Mouse (Mus musculus): ENCODE data around the gene Zfp706. TPM values are rescaled to one million over a fixed set of nuclear protein-coding genes. Genes with fewer than 3 reads are reported as not detected.

Zfp706 gene
- polyA plus RNA-seq, 1 experiment from 2014 or later: 433 TPM

DNA sequence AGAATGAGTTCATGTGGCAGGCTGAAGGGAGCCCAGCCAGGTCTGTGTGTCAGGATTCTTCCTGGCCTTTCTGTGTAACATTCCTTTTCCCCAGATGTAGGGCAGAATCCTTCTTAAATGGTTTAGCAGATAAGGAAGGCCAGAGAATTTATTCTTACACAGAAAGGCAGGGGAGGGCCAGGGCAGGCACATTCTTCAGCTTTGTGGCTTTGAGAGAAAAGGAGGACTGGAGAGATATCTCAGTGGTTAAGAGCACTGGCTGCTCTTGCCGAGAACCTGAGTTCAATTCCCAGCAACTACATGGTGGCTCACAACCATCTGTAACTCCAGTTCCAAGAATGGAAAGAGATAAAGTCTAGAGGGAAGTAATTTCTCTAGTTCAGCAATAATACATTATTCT is 31.1 kb upstream of the Zfp706 start:
- H3K27ac ChIP-seq (ENCODE audit: low read depth, low read length): no peak overlapping the region
- WGBS: 65% methylated on average over 1 of the region's 1 CpGs
- no peak overlapping the region for H3K9ac ChIP-seq (ENCODE audit: low read depth, low read length)
- H3K27me3 ChIP-seq (replicated peaks; ENCODE audit: control insufficient read depth, insufficient read depth, low read length): no peaks in the 10 kb centered on the region
- peaks cover 6% of the 10 kb centered on the region; the same call in 1 of the 2 replicates for H3K4me1 ChIP-seq (ENCODE audit: control insufficient read depth, insufficient read depth, low read depth, low read length)
- no peak overlapping the region for H3K4me2 ChIP-seq (ENCODE audit: low read length)
- no peak overlapping the region for H3K4me3 ChIP-seq (ENCODE audit: low read length)
- H3K9me3 ChIP-seq (ENCODE audit: control insufficient read depth, low read length): no peaks in the 10 kb centered on the region
- ATAC-seq: no peak
- no peaks in the 10 kb centered on the region for H3K36me3 ChIP-seq (ENCODE audit: control insufficient read depth, insufficient read depth, low read length)

DNA sequence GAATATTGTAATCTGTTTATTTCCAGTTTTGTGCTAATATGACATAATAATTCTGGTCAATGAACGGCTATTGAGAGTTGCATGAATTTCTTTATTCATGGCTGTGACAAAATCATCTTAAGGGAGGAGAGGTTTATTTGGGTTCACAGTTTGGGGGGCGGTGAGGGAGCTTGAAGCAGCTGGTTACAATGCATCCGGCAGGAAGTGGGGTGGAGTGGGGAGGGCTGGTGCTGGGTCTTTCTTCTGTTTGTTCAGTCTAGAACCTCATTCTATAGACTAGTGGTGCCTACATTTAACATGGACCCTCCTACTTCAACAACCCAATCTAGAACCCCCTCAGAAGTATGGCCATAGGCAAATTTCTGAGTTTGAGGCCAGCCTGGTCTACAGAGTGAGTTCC is 30.1 kb upstream of the Zfp706 start:
- no peak for ATAC-seq
- no peak overlapping the region for H3K9ac ChIP-seq (ENCODE audit: low read depth, low read length)
- WGBS: 88% methylated on average over 3 of the region's 3 CpGs
- no peak overlapping the region for H3K27ac ChIP-seq (ENCODE audit: low read depth, low read length)
- no peaks in the 10 kb centered on the region for H3K36me3 ChIP-seq (ENCODE audit: control insufficient read depth, insufficient read depth, low read length)
- H3K9me3 ChIP-seq (ENCODE audit: control insufficient read depth, low read length): no peaks in the 10 kb centered on the region
- no peak overlapping the region for H3K4me2 ChIP-seq (ENCODE audit: low read length)
- H3K4me1 ChIP-seq (ENCODE audit: control insufficient read depth, insufficient read depth, low read depth, low read length): peaks cover 4% of the 10 kb centered on the region; the same call in 1 of the 2 replicates
- no peak overlapping the region for H3K4me3 ChIP-seq (ENCODE audit: low read length)
- H3K27me3 ChIP-seq (replicated peaks; ENCODE audit: control insufficient read depth, insufficient read depth, low read length): no peaks in the 10 kb centered on the region

DNA sequence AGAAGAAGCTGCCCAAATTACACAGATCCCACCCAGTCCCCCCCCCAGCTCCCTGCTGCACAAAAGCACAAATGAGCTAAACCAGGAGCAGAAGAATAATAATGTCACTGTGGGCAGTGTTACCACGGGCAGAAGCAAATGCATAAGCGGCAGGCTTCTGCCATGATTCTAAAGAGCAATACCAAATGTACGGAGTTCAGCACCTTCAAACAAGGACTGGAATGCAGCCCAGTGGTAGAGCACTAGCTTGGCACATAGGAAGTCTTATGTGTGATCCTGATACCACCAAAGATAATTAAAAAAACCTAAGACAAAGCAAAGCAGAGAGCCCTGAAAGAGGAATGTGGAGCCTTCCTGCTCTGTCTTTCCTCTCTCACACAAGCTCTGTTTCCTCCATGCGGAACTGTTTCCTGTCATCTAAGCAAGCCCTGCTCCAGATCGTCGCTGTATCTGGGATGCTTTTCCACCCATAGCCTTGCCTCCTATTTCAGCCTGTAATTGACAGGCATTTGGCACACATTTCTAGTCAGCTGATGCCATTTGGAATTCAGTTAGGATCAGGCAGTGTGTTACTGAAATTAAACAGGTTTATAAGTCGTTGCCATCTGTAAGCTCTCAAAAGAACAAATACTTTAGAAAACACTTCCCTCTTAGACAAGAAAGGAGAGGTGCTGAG is 29.0 kb upstream of the Zfp706 start:
- peak; percentile 50; the same call in 1 of the 2 replicates for ATAC-seq
- 45% methylated on average over 7 of the region's 7 CpGs for WGBS
- Histone ChIP-seq H3K9me3 (ENCODE audit: control insufficient read depth, low read length) (no peaks in the 10 kb centered on the region), H3K4me3 (ENCODE audit: low read length) (no peak overlapping the region), H3K27ac (ENCODE audit: low read depth, low read length) (no peak overlapping the region), H3K36me3 (ENCODE audit: control insufficient read depth, insufficient read depth, low read length) (no peaks in the 10 kb centered on the region), H3K4me1 (ENCODE audit: control insufficient read depth, insufficient read depth, low read depth, low read length) (no peaks in the 10 kb centered on the region; the same call in 1 of the 2 replicates), H3K27me3 (replicated peaks; ENCODE audit: control insufficient read depth, insufficient read depth, low read length) (no peaks in the 10 kb centered on the region), H3K9ac (ENCODE audit: low read depth, low read length) (no peak overlapping the region), H3K4me2 (ENCODE audit: low read length) (no peak overlapping the region)

DNA sequence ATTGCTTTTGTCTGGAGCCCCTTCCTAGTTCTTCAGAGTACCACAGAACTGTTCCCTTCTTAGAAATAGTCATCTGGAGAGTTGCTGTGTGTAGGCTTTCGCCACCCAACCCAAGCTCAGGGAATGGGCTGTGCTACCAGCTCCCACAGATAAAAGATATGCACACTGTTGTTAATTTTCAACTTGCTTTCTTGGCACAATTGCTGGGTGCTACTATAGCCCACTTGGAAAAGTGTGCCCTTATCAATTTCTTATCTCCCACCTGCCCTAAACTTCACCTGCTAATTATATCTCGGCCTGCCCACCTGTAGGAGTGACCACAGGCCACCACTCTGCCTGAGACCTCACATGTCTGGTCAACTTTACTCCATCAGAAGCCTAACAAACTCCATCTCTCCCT is 26.6 kb upstream of the Zfp706 start:
- no peak for ATAC-seq
- Histone ChIP-seq H3K9me3 (ENCODE audit: control insufficient read depth, low read length) (no peaks in the 10 kb centered on the region), H3K9ac (ENCODE audit: low read depth, low read length) (no peak overlapping the region), H3K27ac (ENCODE audit: low read depth, low read length) (no peak overlapping the region), H3K27me3 (replicated peaks; ENCODE audit: control insufficient read depth, insufficient read depth, low read length) (no peaks in the 10 kb centered on the region), H3K36me3 (ENCODE audit: control insufficient read depth, insufficient read depth, low read length) (no peaks in the 10 kb centered on the region), H3K4me3 (ENCODE audit: low read length) (no peak overlapping the region), H3K4me2 (ENCODE audit: low read length) (no peak overlapping the region), H3K4me1 (ENCODE audit: control insufficient read depth, insufficient read depth, low read depth, low read length) (no peaks in the 10 kb centered on the region; the same call in 1 of the 2 replicates)
- 88% methylated on average over 2 of the region's 2 CpGs for WGBS

DNA sequence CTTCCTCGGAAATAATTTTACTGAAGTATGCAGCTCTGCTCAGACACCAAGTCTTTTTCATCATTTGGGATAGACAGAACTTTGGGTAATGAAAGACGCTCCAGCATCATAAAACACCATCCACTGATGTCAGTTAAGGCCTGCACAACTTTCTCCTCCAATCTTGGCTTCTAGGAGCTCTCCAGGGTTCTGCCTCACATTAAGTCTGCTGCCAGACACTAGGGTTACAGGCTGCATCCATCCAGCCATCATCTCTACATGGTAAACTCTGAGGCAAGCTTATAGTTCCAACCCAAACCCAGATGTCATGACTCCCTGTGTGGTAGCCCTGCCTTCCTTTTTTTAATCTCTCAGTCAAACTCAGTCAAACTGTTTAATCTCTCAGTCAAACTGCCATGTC is 25.9 kb upstream of the Zfp706 start:
- Histone ChIP-seq H3K4me2 (ENCODE audit: low read length) (no peak overlapping the region), H3K36me3 (ENCODE audit: control insufficient read depth, insufficient read depth, low read length) (no peaks in the 10 kb centered on the region), H3K9me3 (ENCODE audit: control insufficient read depth, low read length) (no peaks in the 10 kb centered on the region), H3K4me1 (ENCODE audit: control insufficient read depth, insufficient read depth, low read depth, low read length) (no peaks in the 10 kb centered on the region; the same call in 1 of the 2 replicates), H3K4me3 (ENCODE audit: low read length) (no peak overlapping the region), H3K27ac (ENCODE audit: low read depth, low read length) (no peak overlapping the region), H3K9ac (ENCODE audit: low read depth, low read length) (no peak overlapping the region), H3K27me3 (replicated peaks; ENCODE audit: control insufficient read depth, insufficient read depth, low read length) (no peaks in the 10 kb centered on the region)
- WGBS: 87% methylated on average over 2 of the region's 2 CpGs
- ATAC-seq: no peak

DNA sequence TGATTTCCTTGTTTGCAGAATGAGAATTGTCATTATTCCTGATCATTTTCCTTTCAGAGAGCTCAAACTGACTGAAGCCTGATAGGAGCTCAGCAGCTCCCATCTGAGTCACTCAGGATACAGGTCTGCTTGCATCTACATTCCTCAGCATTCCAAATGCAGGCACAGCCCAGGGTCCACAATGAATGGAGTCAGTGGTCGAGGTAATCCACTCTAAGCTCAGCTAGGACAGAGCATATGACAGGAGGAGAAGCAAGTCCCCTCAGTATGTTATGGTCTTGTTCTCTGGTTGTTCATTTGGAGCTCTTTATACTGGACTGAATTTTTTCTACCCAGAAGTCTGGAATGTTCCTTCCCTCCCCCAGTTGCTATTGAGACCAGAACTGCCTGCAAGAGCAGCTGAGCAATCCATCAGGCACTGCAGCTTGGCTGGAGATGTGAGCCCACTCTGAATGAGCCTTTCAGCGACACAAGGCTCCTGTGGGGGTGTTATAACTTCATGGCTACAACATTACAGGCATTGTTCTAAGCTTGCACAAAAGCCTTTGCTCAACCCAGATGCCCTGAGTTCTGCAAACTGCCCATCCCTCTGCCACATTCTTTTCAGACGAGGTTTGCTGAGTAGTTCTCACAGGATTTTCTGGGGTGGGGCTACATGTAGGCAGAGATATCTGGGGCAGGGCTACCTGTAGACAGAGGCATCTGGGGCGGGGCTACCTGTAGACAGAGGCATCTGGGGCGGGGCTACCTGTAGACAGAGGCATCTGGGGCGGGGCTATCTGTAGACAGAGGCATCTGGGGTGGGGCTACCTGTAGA is 24.0 kb upstream of the Zfp706 start:
- WGBS: 36% methylated on average over 6 of the region's 6 CpGs
- H3K27me3 ChIP-seq (replicated peaks; ENCODE audit: control insufficient read depth, insufficient read depth, low read length): no peaks in the 10 kb centered on the region
- H3K4me2 ChIP-seq (ENCODE audit: low read length): no peak overlapping the region
- H3K9ac ChIP-seq (ENCODE audit: low read depth, low read length): no peak overlapping the region
- H3K4me1 ChIP-seq (ENCODE audit: control insufficient read depth, insufficient read depth, low read depth, low read length): no peaks in the 10 kb centered on the region
- no peak overlapping the region for H3K4me3 ChIP-seq (ENCODE audit: low read length)
- ATAC-seq: peak; percentile 89
- H3K27ac ChIP-seq (ENCODE audit: low read depth, low read length): peak overlapping the region; percentile 58
- H3K9me3 ChIP-seq (ENCODE audit: control insufficient read depth, low read length): no peaks in the 10 kb centered on the region
- H3K36me3 ChIP-seq (ENCODE audit: control insufficient read depth, insufficient read depth, low read length): no peaks in the 10 kb centered on the region

DNA sequence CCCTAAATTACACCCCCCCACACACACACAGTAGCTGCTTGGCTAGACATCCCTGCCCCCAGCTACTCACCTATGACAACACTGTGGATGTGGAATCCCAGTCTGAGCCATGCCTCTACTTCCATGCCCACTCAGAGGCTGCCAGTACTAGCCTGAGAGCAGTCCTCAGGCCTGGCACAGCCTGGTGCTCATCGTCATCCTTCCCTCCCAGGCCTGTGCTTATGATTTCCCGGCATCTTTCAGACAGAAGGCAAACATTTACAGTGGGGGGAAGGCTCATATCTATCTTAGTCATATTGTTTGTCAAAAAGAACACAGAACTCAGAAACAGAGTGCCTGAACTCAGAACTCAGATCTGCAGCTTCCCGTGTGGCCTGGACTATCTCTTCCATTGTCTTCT is 23.4 kb upstream of the Zfp706 start:
- Histone ChIP-seq H3K9ac (ENCODE audit: low read depth, low read length) (no peak overlapping the region), H3K27ac (ENCODE audit: low read depth, low read length) (no peak overlapping the region), H3K27me3 (replicated peaks; ENCODE audit: control insufficient read depth, insufficient read depth, low read length) (no peaks in the 10 kb centered on the region), H3K4me3 (ENCODE audit: low read length) (no peak overlapping the region), H3K4me1 (ENCODE audit: control insufficient read depth, insufficient read depth, low read depth, low read length) (no peaks in the 10 kb centered on the region), H3K4me2 (ENCODE audit: low read length) (no peak overlapping the region), H3K9me3 (ENCODE audit: control insufficient read depth, low read length) (no peaks in the 10 kb centered on the region), H3K36me3 (ENCODE audit: control insufficient read depth, insufficient read depth, low read length) (no peaks in the 10 kb centered on the region)
- WGBS: 82% methylated on average over 3 of the region's 3 CpGs
- no peak for ATAC-seq

DNA sequence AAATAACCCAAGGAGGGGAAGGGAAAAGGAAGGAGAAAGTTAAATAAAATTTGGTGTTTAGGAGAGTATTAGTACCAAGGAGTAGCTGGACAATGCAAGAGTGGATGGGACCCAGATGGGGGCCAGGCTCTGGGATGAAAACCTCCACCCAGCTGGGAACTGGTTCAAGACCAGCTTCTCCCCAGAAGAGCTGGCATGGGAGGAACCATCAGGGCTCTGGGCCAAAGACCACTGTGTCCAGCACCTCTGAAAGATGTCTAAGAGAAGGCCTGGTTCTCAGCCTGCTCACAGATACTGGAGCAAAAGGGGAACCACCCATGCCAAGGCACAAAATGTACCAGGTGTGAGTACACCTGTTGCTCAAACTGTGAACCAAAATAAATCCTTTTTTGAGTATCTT is 20.4 kb upstream of the Zfp706 start:
- H3K4me2 ChIP-seq (ENCODE audit: low read length): no peak overlapping the region
- H3K9ac ChIP-seq (ENCODE audit: low read depth, low read length): no peak overlapping the region
- no peak for ATAC-seq
- no peaks in the 10 kb centered on the region for H3K27me3 ChIP-seq (replicated peaks; ENCODE audit: control insufficient read depth, insufficient read depth, low read length)
- no peaks in the 10 kb centered on the region for H3K4me1 ChIP-seq (ENCODE audit: control insufficient read depth, insufficient read depth, low read depth, low read length)
- no peak overlapping the region for H3K27ac ChIP-seq (ENCODE audit: low read depth, low read length)
- no peaks in the 10 kb centered on the region for H3K36me3 ChIP-seq (ENCODE audit: control insufficient read depth, insufficient read depth, low read length)
- no peaks in the 10 kb centered on the region for H3K9me3 ChIP-seq (ENCODE audit: control insufficient read depth, low read length)
- no peak overlapping the region for H3K4me3 ChIP-seq (ENCODE audit: low read length)

DNA sequence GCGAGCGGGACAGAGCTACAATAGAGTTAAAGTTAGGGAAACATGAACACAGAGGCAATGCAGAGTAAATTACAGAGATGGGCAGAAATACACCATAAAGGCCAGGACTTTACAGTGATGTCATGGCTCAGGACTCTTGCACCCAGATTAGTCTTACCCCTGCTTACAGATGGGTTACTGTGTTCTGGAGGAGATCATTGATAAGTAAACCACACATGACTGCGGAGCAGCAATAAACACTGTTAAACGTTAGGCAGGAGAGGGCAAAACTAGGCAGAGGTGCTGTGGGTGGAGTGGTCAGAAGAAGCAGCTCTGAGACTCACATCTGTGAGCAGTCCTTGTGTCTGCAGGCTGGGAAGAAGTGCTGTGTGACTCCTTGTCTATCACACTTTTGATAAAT is 18.9 kb upstream of the Zfp706 start:
- Histone ChIP-seq H3K27ac (ENCODE audit: low read depth, low read length) (no peak overlapping the region), H3K4me3 (ENCODE audit: low read length) (no peak overlapping the region), H3K9me3 (ENCODE audit: control insufficient read depth, low read length) (no peaks in the 10 kb centered on the region), H3K36me3 (ENCODE audit: control insufficient read depth, insufficient read depth, low read length) (no peaks in the 10 kb centered on the region), H3K4me1 (ENCODE audit: control insufficient read depth, insufficient read depth, low read depth, low read length) (no peaks in the 10 kb centered on the region), H3K27me3 (replicated peaks; ENCODE audit: control insufficient read depth, insufficient read depth, low read length) (no peaks in the 10 kb centered on the region), H3K9ac (ENCODE audit: low read depth, low read length) (no peak overlapping the region), H3K4me2 (ENCODE audit: low read length) (no peak overlapping the region)
- 94% methylated on average over 4 of the region's 4 CpGs for WGBS
- ATAC-seq: no peak

Data from hindbrain, embryonic 16.5 days (tissue).